Mouse (Mus musculus) midbrain, embryonic 11.5 days (tissue): ENCODE data around the gene Hsd11b2. TPM values are rescaled to one million over a fixed set of nuclear protein-coding genes. Genes with fewer than 3 reads are reported as not detected.

Experiments used
- ATAC-seq: fragments of 200-750 bp; cut with Nextera tagmentation; 2 replicates; pipeline ENCODE4 v1.8.0; 2017; ENCODE audit warnings: moderate TSS enrichment, moderate library complexity; ENCODE audit not compliant: low FRiP score
- DNase-seq: peaks from one replicate; pipeline ENCODE4 v3.0.0; 2015; ENCODE audit warnings: low spot score; ENCODE audit errors: missing footprints
- H3K27ac ChIP-seq: fragments of 300-500 bp; sonication (generic); 2 replicates; pipeline ENCODE4 v1.5.1; 2014; ENCODE audit warnings: low read depth, low read length
- H3K27me3 ChIP-seq: fragments of 300-500 bp; sonication (generic); 2 replicates; pipeline ENCODE4 v1.6.1; 2014; ENCODE audit warnings: mild to moderate bottlenecking, low read length, moderate library complexity, mixed read lengths; ENCODE audit not compliant: control insufficient read depth, insufficient read depth
- H3K36me3 ChIP-seq: fragments of 300-500 bp; sonication (generic); 2 replicates; pipeline ENCODE4 v1.6.1; 2014; ENCODE audit warnings: mild to moderate bottlenecking, low read length, moderate library complexity, mixed read lengths; ENCODE audit not compliant: control insufficient read depth, insufficient read depth
- H3K4me1 ChIP-seq: fragments of 300-500 bp; sonication (generic); 2 replicates; pipeline ENCODE4 v1.6.1; 2014; ENCODE audit warnings: low read length; ENCODE audit not compliant: control insufficient read depth, insufficient read depth
- H3K4me2 ChIP-seq: fragments of 300-500 bp; sonication (generic); 2 replicates; pipeline ENCODE4 v1.6.1; 2014; ENCODE audit warnings: mild to moderate bottlenecking, moderate library complexity
- H3K4me3 ChIP-seq: fragments of 300-500 bp; sonication (generic); 2 replicates; pipeline ENCODE4 v1.5.1; 2014; ENCODE audit warnings: low read depth, low read length
- H3K9ac ChIP-seq: fragments of 300-500 bp; sonication (generic); 2 replicates; pipeline ENCODE4 v1.6.1; 2014; ENCODE audit warnings: low read length
- H3K9me3 ChIP-seq: fragments of 300-500 bp; sonication (generic); 2 replicates; pipeline ENCODE4 v1.6.1; 2016; ENCODE audit warnings: low read length; ENCODE audit not compliant: control insufficient read depth
- WGBS: fragments of 180-500 bp; shearing (Covaris S2); extraction: QIAGEN DNeasy Blood & Tissue Kit; methylation state at CpG from one replicate; pipeline ENCODE4 v1.1.7; 2014; 5-methylcytosine and 5-hydroxymethylcytosine counted together
- polyA plus RNA-seq: library from polyadenylated mRNA; unstranded; fragments of >200 nt; fragmentation: Nextera tagmentation; extraction: Ambion mirVana; gene quantifications from 2 replicates; pipeline ENCODE4 v1.2.1, GENCODE M21; 2014

The Hsd11b2 gene
- polyA plus RNA-seq, 1 experiment from 2014 or later, result 24.3 TPM

DNA sequence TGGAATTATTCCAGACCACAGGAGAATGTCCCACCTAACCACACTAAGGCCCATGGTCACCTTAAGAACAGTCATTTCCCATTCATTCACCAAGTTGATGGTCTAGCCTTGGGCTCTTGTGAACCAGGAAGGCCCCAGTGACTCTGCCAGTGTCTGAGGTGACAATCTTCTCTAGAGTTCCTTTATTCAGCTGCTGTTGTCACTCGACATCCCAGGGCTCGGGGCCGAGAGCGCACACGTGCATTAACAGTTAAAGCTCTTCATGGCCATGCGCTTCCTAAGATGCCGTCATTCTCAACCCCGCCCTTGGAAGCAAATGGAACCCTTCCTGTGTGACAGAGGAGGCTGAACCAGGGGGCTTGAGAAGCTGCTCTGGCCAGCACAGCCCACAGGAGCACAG is 36.4 kb upstream of the Hsd11b2 start:
- Histone ChIP-seq H3K27me3 (no peaks in the 10 kb centered on the region), H3K4me2 (no peak overlapping the region), H3K27ac (no peak overlapping the region), H3K4me1 (peaks cover 11% of the 10 kb centered on the region), H3K36me3 (no peaks in the 10 kb centered on the region), H3K4me3 (no peak overlapping the region), H3K9me3 (no peaks in the 10 kb centered on the region), H3K9ac (no peak overlapping the region)
- DNase-seq (no peak), ATAC-seq (no peak)
- WGBS, result 84% methylated on average over 8 of the region's 8 CpGs

DNA sequence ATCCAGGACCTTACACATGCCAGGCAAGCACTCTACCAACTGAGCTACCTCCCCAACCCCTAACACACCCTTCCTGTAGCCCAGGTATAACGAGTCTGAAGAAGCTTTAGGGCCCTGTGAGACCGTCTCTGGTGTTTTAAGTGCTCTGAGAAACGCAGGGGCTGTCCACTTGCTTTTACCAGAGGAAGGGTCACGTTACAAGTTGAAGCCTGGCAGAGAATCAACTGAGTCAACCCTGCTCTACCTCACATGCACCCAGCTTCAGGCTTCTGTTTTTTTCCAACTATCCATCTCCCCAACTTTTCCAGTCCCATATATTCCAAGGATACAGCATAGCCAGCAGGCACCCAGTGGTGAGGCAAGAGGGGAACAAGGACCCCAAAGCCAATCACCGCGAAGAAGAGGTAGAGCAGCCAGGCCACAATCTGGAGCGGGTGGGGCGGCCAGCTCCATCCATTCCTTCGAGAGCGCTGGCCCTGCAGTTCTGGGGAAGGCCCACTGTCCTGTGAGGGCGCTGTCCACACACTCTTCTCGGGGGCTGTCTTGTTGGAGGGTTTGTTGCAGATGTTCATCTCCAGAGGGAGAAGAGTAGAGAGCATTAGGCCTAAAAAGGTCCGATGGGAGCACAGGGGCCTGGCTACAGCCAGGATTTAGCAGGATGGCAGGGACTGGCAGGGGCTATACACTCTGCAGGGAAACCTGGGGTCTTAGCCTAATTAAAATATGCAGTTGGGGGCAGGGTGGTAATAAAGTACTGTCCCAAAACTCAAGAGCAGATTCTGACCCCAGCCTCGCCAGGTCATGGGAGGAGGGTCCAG is 35.1 kb upstream of the Hsd11b2 start:
- no peak overlapping the region for H3K27ac ChIP-seq
- DNase-seq, result peak; percentile 90

DNA sequence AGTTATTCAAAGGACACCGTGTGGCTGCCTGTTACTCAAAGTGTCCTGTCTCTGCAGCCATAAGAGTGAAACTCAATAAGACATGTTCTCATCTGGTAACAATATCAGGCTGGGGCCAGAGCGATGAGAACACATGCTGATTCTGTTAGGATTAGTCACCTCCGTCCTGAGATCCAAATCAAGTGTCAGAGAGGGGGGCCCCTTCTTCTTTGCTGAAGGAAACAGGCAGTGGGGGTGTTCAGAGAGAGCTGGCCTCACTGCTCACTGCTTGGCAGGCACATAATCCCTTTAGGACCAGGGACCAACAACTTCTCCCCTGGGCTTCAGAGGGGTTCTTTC is 34.6 kb upstream of the Hsd11b2 start:
- Histone ChIP-seq H3K4me1 (peaks cover 11% of the 10 kb centered on the region), H3K9ac (no peak overlapping the region), H3K4me3 (no peak overlapping the region), H3K4me2 (no peak overlapping the region), H3K27ac (no peak overlapping the region), H3K9me3 (no peaks in the 10 kb centered on the region), H3K36me3 (no peaks in the 10 kb centered on the region), H3K27me3 (no peaks in the 10 kb centered on the region)
- DNase-seq, result no peak
- peak; percentile 68 for ATAC-seq
- WGBS, result 19% methylated on average over 3 of the region's 3 CpGs

More for the DNA sequence above, 35.1 kb upstream of the Hsd11b2 start:
- no peak overlapping the region for H3K4me2 ChIP-seq
- no peak overlapping the region for H3K9ac ChIP-seq
- no peaks in the 10 kb centered on the region for H3K36me3 ChIP-seq
- ATAC-seq, result peak; percentile 67
- no peak overlapping the region for H3K4me3 ChIP-seq
- H3K9me3 ChIP-seq, result no peaks in the 10 kb centered on the region
- peaks cover 11% of the 10 kb centered on the region for H3K4me1 ChIP-seq
- no peaks in the 10 kb centered on the region for H3K27me3 ChIP-seq
- WGBS, result 27% methylated on average over 14 of the region's 14 CpGs

GRCm38 (mm10) chr8:105484392-105484791 is 34.2 kb upstream of the Hsd11b2 start:
- H3K9ac ChIP-seq, result no peak overlapping the region
- no peak overlapping the region for H3K27ac ChIP-seq
- no peaks in the 10 kb centered on the region for H3K27me3 ChIP-seq
- no peaks in the 10 kb centered on the region for H3K9me3 ChIP-seq
- no peak overlapping the region for H3K4me2 ChIP-seq
- DNase-seq (peak; percentile 98), ATAC-seq (peak; percentile 63)
- no peaks in the 10 kb centered on the region for H3K36me3 ChIP-seq
- 5% methylated on average over 2 of the region's 2 CpGs for WGBS
- no peak overlapping the region for H3K4me3 ChIP-seq
- H3K4me1 ChIP-seq, result peaks cover 11% of the 10 kb centered on the region

GRCm38 (mm10) chr8:105488082-105488481 is 30.5 kb upstream of the Hsd11b2 start:
- WGBS, result 82% methylated on average over 3 of the region's 3 CpGs
- H3K9me3 ChIP-seq, result no peaks in the 10 kb centered on the region
- ATAC-seq (no peak), DNase-seq (no peak)
- peaks cover 7% of the 10 kb centered on the region for H3K4me1 ChIP-seq
- H3K4me3 ChIP-seq, result no peak overlapping the region
- H3K27ac ChIP-seq, result no peak overlapping the region
- no peaks in the 10 kb centered on the region for H3K27me3 ChIP-seq
- no peaks in the 10 kb centered on the region for H3K36me3 ChIP-seq
- no peak overlapping the region for H3K9ac ChIP-seq
- H3K4me2 ChIP-seq, result no peak overlapping the region

DNA sequence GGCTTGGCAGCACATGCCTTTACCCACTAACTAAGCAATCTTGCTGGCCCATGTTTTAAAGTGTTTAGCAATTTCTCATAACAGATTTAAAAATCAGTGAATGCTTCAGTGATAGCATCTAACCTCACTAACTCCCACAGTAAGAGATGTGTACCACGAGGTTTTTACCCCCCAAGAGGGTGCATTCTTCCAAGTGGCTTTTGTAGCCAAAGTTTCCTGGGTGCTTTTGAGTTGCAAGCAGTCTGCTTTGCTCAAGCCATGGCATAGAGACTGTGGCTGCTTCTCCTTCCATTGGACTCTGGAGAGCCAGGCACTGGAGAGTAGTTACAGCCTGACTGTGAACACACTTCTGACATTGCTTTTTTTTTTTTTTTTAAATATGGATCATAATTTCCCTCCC is 29.3 kb upstream of the Hsd11b2 start:
- H3K36me3 ChIP-seq, result no peaks in the 10 kb centered on the region
- WGBS, result 64% methylated on average over 1 of the region's 1 CpGs
- H3K9me3 ChIP-seq, result no peaks in the 10 kb centered on the region
- H3K4me2 ChIP-seq, result no peak overlapping the region
- H3K27me3 ChIP-seq, result no peaks in the 10 kb centered on the region
- H3K4me1 ChIP-seq, result peaks cover under 1% of the 10 kb centered on the region; the same call in 1 of the 2 replicates
- no peak overlapping the region for H3K9ac ChIP-seq
- DNase-seq, result no peak
- ATAC-seq, result no peak
- no peak overlapping the region for H3K27ac ChIP-seq
- no peak overlapping the region for H3K4me3 ChIP-seq

DNA sequence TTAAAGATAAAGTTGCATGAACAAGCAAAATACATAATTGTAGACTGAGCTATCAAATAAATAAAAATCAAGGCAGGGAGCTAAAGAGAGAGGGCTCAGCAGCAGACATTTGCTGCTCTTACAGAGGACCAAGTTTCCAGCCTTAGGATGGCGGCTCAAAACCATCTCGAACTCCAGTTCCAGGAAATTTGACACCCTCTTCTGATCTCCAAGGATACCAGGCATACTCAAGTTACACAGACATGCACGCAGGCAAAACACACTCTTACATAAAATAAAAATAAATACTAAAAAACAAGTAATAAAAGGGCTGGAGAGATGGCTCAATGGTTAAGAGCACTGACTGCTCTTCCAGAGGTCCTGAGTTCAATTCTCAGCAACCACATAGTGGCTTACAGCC is 25.1 kb upstream of the Hsd11b2 start:
- no peak for ATAC-seq
- Histone ChIP-seq H3K36me3 (no peaks in the 10 kb centered on the region), H3K9me3 (no peaks in the 10 kb centered on the region), H3K9ac (no peak overlapping the region), H3K4me3 (no peak overlapping the region), H3K27me3 (no peaks in the 10 kb centered on the region), H3K27ac (no peak overlapping the region), H3K4me1 (peaks cover 13% of the 10 kb centered on the region), H3K4me2 (no peak overlapping the region)
- WGBS, result 67% methylated on average over 3 of the region's 3 CpGs
- no peak for DNase-seq

GRCm38 (mm10) chr8:105494566-105494965 is 24.0 kb upstream of the Hsd11b2 start:
- ATAC-seq, result no peak
- H3K27ac ChIP-seq, result no peak overlapping the region
- H3K4me2 ChIP-seq, result no peak overlapping the region
- H3K36me3 ChIP-seq, result no peaks in the 10 kb centered on the region
- peaks cover 13% of the 10 kb centered on the region for H3K4me1 ChIP-seq
- no peak overlapping the region for H3K4me3 ChIP-seq
- DNase-seq, result no peak
- 78% methylated on average over 3 of the region's 3 CpGs for WGBS
- H3K9me3 ChIP-seq, result no peaks in the 10 kb centered on the region
- no peak overlapping the region for H3K9ac ChIP-seq
- no peaks in the 10 kb centered on the region for H3K27me3 ChIP-seq

- Histone ChIP-seq H3K9ac (peak overlapping the region; percentile 79), H3K9me3 (no peaks in the 10 kb centered on the region), H3K4me3 (peak overlapping the region; percentile 78), H3K4me2 (peak overlapping the region; percentile 93), H3K4me1 (peaks cover 13% of the 10 kb centered on the region), H3K36me3 (no peaks in the 10 kb centered on the region), H3K27ac (no peak overlapping the region), H3K27me3 (no peaks in the 10 kb centered on the region)
- ATAC-seq, result no peak
- WGBS, result 30% methylated on average over 17 of the region's 17 CpGs
- DNase-seq, result peak; percentile 84
Observed at GRCm38 (mm10) chr8:105495350-105496302, 22.9 kb upstream of the Hsd11b2 start.
